Mouse (Mus musculus): Measurements from ENCODE around the gene Ccdc121. TPM values are rescaled to one million over a fixed set of nuclear protein-coding genes. Genes with fewer than 3 reads are reported as not detected.

The Ccdc121 gene
- polyA plus RNA-seq, 1 experiment from 2014 or later: not detected

GRCm38 (mm10) chr1:181469415-181469814 lies 41.8 kb downstream of the Ccdc121 start:
- no peaks in the 10 kb centered on the region for H3K36me3 ChIP-seq (ENCODE audit: control insufficient read depth, insufficient read depth, low read length)
- peaks cover 4% of the 10 kb centered on the region for H3K9me3 ChIP-seq (ENCODE audit: control insufficient read depth, low read length)
- no peak for DNase-seq (ENCODE audit: low spot score)
- no peaks in the 10 kb centered on the region for H3K27me3 ChIP-seq (ENCODE audit: control insufficient read depth, insufficient read depth, low read length)
- no peak overlapping the region for H3K4me2 ChIP-seq (replicated peaks; ENCODE audit: low read depth, low read length)
- no peaks in the 10 kb centered on the region for H3K4me1 ChIP-seq (replicated peaks; ENCODE audit: control insufficient read depth, insufficient read depth, low read length)
- no peak overlapping the region for H3K27ac ChIP-seq (ENCODE audit: low read depth, low read length)
- H3K4me3 ChIP-seq (ENCODE audit: low read depth, low read length): no peak overlapping the region
- no peak overlapping the region for H3K9ac ChIP-seq (ENCODE audit: low read depth, low read length)
- ATAC-seq (ENCODE audit: low FRiP score): no peak
- 83% methylated on average over 8 of the region's 8 CpGs for WGBS

- ATAC-seq (ENCODE audit: low FRiP score): no peak
- no peaks in the 10 kb centered on the region for H3K27me3 ChIP-seq (ENCODE audit: control insufficient read depth, insufficient read depth, low read length)
- H3K4me3 ChIP-seq (ENCODE audit: low read depth, low read length): no peak overlapping the region
- WGBS: 87% methylated on average over 6 of the region's 6 CpGs
- DNase-seq (ENCODE audit: low spot score): no peak
- no peaks in the 10 kb centered on the region for H3K4me1 ChIP-seq (replicated peaks; ENCODE audit: control insufficient read depth, insufficient read depth, low read length)
- H3K36me3 ChIP-seq (ENCODE audit: control insufficient read depth, insufficient read depth, low read length): no peaks in the 10 kb centered on the region
- no peak overlapping the region for H3K4me2 ChIP-seq (replicated peaks; ENCODE audit: low read depth, low read length)
- peaks cover 4% of the 10 kb centered on the region for H3K9me3 ChIP-seq (ENCODE audit: control insufficient read depth, low read length)
- H3K9ac ChIP-seq (ENCODE audit: low read depth, low read length): no peak overlapping the region
- H3K27ac ChIP-seq (ENCODE audit: low read depth, low read length): no peak overlapping the region
Measured at GRCm38 (mm10) chr1:181467321-181467670, 44.0 kb downstream of the Ccdc121 start.

GRCm38 (mm10) chr1:181466601-181467320 lies 44.5 kb downstream of the Ccdc121 start:
- no peaks in the 10 kb centered on the region for H3K36me3 ChIP-seq (ENCODE audit: control insufficient read depth, insufficient read depth, low read length)
- H3K4me2 ChIP-seq (replicated peaks; ENCODE audit: low read depth, low read length): no peak overlapping the region
- H3K27ac ChIP-seq (ENCODE audit: low read depth, low read length): no peak overlapping the region
- H3K27me3 ChIP-seq (ENCODE audit: control insufficient read depth, insufficient read depth, low read length): no peaks in the 10 kb centered on the region
- H3K4me3 ChIP-seq (ENCODE audit: low read depth, low read length): no peak overlapping the region
- WGBS: 85% methylated on average over 17 of the region's 17 CpGs
- DNase-seq (ENCODE audit: low spot score) (peak; percentile 30), ATAC-seq (ENCODE audit: low FRiP score) (peak; percentile 33; the same call in 1 of the 2 replicates)
- H3K4me1 ChIP-seq (replicated peaks; ENCODE audit: control insufficient read depth, insufficient read depth, low read length): no peaks in the 10 kb centered on the region
- no peak overlapping the region for H3K9ac ChIP-seq (ENCODE audit: low read depth, low read length)
- H3K9me3 ChIP-seq (ENCODE audit: control insufficient read depth, low read length): peaks cover 4% of the 10 kb centered on the region

GRCm38 (mm10) chr1:181466040-181466439 lies 45.2 kb downstream of the Ccdc121 start:
- Histone ChIP-seq H3K4me2 (replicated peaks; ENCODE audit: low read depth, low read length) (no peak overlapping the region), H3K9me3 (ENCODE audit: control insufficient read depth, low read length) (no peaks in the 10 kb centered on the region), H3K27me3 (ENCODE audit: control insufficient read depth, insufficient read depth, low read length) (no peaks in the 10 kb centered on the region), H3K4me1 (replicated peaks; ENCODE audit: control insufficient read depth, insufficient read depth, low read length) (no peaks in the 10 kb centered on the region), H3K27ac (ENCODE audit: low read depth, low read length) (no peak overlapping the region), H3K36me3 (ENCODE audit: control insufficient read depth, insufficient read depth, low read length) (no peaks in the 10 kb centered on the region), H3K4me3 (ENCODE audit: low read depth, low read length) (no peak overlapping the region), H3K9ac (ENCODE audit: low read depth, low read length) (no peak overlapping the region)
- WGBS: 91% methylated on average over 6 of the region's 6 CpGs
- ATAC-seq (ENCODE audit: low FRiP score): no peak
- DNase-seq (ENCODE audit: low spot score): no peak

GRCm38 (mm10) chr1:181465027-181465426 lies 46.2 kb downstream of the Ccdc121 start:
- no peaks in the 10 kb centered on the region for H3K36me3 ChIP-seq (ENCODE audit: control insufficient read depth, insufficient read depth, low read length)
- 51% methylated on average over 5 of the region's 5 CpGs for WGBS
- H3K4me2 ChIP-seq (replicated peaks; ENCODE audit: low read depth, low read length): no peak overlapping the region
- DNase-seq (ENCODE audit: low spot score) (peak; percentile 31), ATAC-seq (ENCODE audit: low FRiP score) (no peak)
- no peaks in the 10 kb centered on the region for H3K4me1 ChIP-seq (replicated peaks; ENCODE audit: control insufficient read depth, insufficient read depth, low read length)
- no peak overlapping the region for H3K4me3 ChIP-seq (ENCODE audit: low read depth, low read length)
- no peak overlapping the region for H3K27ac ChIP-seq (ENCODE audit: low read depth, low read length)
- H3K27me3 ChIP-seq (ENCODE audit: control insufficient read depth, insufficient read depth, low read length): no peaks in the 10 kb centered on the region
- no peaks in the 10 kb centered on the region for H3K9me3 ChIP-seq (ENCODE audit: control insufficient read depth, low read length)
- no peak overlapping the region for H3K9ac ChIP-seq (ENCODE audit: low read depth, low read length)

- Histone ChIP-seq H3K4me1 (replicated peaks; ENCODE audit: control insufficient read depth, insufficient read depth, low read length) (no peaks in the 10 kb centered on the region), H3K27ac (ENCODE audit: low read depth, low read length) (no peak overlapping the region), H3K9me3 (ENCODE audit: control insufficient read depth, low read length) (no peaks in the 10 kb centered on the region), H3K9ac (ENCODE audit: low read depth, low read length) (no peak overlapping the region), H3K4me3 (ENCODE audit: low read depth, low read length) (no peak overlapping the region), H3K27me3 (ENCODE audit: control insufficient read depth, insufficient read depth, low read length) (no peaks in the 10 kb centered on the region), H3K36me3 (ENCODE audit: control insufficient read depth, insufficient read depth, low read length) (no peaks in the 10 kb centered on the region), H3K4me2 (replicated peaks; ENCODE audit: low read depth, low read length) (no peak overlapping the region)
- DNase-seq (ENCODE audit: low spot score): no peak
- WGBS: 85% methylated on average over 6 of the region's 6 CpGs
- no peak for ATAC-seq (ENCODE audit: low FRiP score)
Measured at GRCm38 (mm10) chr1:181462906-181463179, 48.4 kb downstream of the Ccdc121 start.

GRCm38 (mm10) chr1:181462051-181462905 lies 49.0 kb downstream of the Ccdc121 start:
- no peak for ATAC-seq (ENCODE audit: low FRiP score)
- Histone ChIP-seq H3K9me3 (ENCODE audit: control insufficient read depth, low read length) (no peaks in the 10 kb centered on the region), H3K4me2 (replicated peaks; ENCODE audit: low read depth, low read length) (no peak overlapping the region), H3K36me3 (ENCODE audit: control insufficient read depth, insufficient read depth, low read length) (no peaks in the 10 kb centered on the region), H3K9ac (ENCODE audit: low read depth, low read length) (no peak overlapping the region), H3K4me3 (ENCODE audit: low read depth, low read length) (no peak overlapping the region), H3K27me3 (ENCODE audit: control insufficient read depth, insufficient read depth, low read length) (no peaks in the 10 kb centered on the region), H3K4me1 (replicated peaks; ENCODE audit: control insufficient read depth, insufficient read depth, low read length) (no peaks in the 10 kb centered on the region), H3K27ac (ENCODE audit: low read depth, low read length) (no peak overlapping the region)
- DNase-seq (ENCODE audit: low spot score): no peak
- 56% methylated on average over 8 of the region's 8 CpGs for WGBS

GRCm38 (mm10) chr1:181461484-181461883 lies 49.8 kb downstream of the Ccdc121 start:
- H3K9ac ChIP-seq (ENCODE audit: low read depth, low read length): no peak overlapping the region
- H3K4me2 ChIP-seq (replicated peaks; ENCODE audit: low read depth, low read length): no peak overlapping the region
- DNase-seq (ENCODE audit: low spot score): no peak
- ATAC-seq (ENCODE audit: low FRiP score): no peak
- no peak overlapping the region for H3K27ac ChIP-seq (ENCODE audit: low read depth, low read length)
- no peak overlapping the region for H3K4me3 ChIP-seq (ENCODE audit: low read depth, low read length)
- H3K27me3 ChIP-seq (ENCODE audit: control insufficient read depth, insufficient read depth, low read length): no peaks in the 10 kb centered on the region
- H3K4me1 ChIP-seq (replicated peaks; ENCODE audit: control insufficient read depth, insufficient read depth, low read length): no peaks in the 10 kb centered on the region
- 76% methylated on average over 8 of the region's 8 CpGs for WGBS
- H3K36me3 ChIP-seq (ENCODE audit: control insufficient read depth, insufficient read depth, low read length): no peaks in the 10 kb centered on the region
- H3K9me3 ChIP-seq (ENCODE audit: control insufficient read depth, low read length): no peaks in the 10 kb centered on the region

GRCm38 (mm10) chr1:181460283-181460682 lies 51.0 kb downstream of the Ccdc121 start:
- Histone ChIP-seq H3K27me3 (ENCODE audit: control insufficient read depth, insufficient read depth, low read length) (no peaks in the 10 kb centered on the region), H3K4me2 (replicated peaks; ENCODE audit: low read depth, low read length) (no peak overlapping the region), H3K4me1 (replicated peaks; ENCODE audit: control insufficient read depth, insufficient read depth, low read length) (no peaks in the 10 kb centered on the region), H3K4me3 (ENCODE audit: low read depth, low read length) (no peak overlapping the region), H3K9ac (ENCODE audit: low read depth, low read length) (no peak overlapping the region), H3K27ac (ENCODE audit: low read depth, low read length) (no peak overlapping the region), H3K36me3 (ENCODE audit: control insufficient read depth, insufficient read depth, low read length) (no peaks in the 10 kb centered on the region), H3K9me3 (ENCODE audit: control insufficient read depth, low read length) (no peaks in the 10 kb centered on the region)
- ATAC-seq (ENCODE audit: low FRiP score) (no peak), DNase-seq (ENCODE audit: low spot score) (no peak)
- WGBS: 84% methylated on average over 2 of the region's 2 CpGs

All from hindbrain, embryonic 11.5 days (tissue).